Mouse (Mus musculus): Measurements from ENCODE around the gene Gm49322.

Gm49322 gene

GRCm38 (mm10) chr10:80576351-80577194 lies 29.2 kb upstream of the Gm49322 start:
- Histone ChIP-seq H3K27me3 (ENCODE audit: control insufficient read depth, insufficient read depth, low read length, poor library complexity, severe bottlenecking) (no peaks in the 10 kb centered on the region), H3K36me3 (ENCODE audit: control insufficient read depth, insufficient read depth, low read length, poor library complexity, severe bottlenecking) (no peaks in the 10 kb centered on the region)
- peak; percentile 71 for DNase-seq (ENCODE audit: low read depth, low spot score)

- peak; percentile 99 for DNase-seq (ENCODE audit: low read depth, low spot score)
- peaks cover under 1% of the 10 kb centered on the region; the same call in 1 of the 2 replicates for H3K36me3 ChIP-seq (ENCODE audit: control insufficient read depth, insufficient read depth, low read length, poor library complexity, severe bottlenecking)
- no peaks in the 10 kb centered on the region for H3K27me3 ChIP-seq (ENCODE audit: control insufficient read depth, insufficient read depth, low read length, poor library complexity, severe bottlenecking)
Observed at GRCm38 (mm10) chr10:80577195-80578130, 28.4 kb upstream of the Gm49322 start, which contains the start of gene Klf16. Gene Klf16 (minus strand): TSS chr10:80577321.

GRCm38 (mm10) chr10:80578131-80578750 lies 27.6 kb upstream of the Gm49322 start:
- DNase-seq (ENCODE audit: low read depth, low spot score), result peak; percentile 92
- Histone ChIP-seq H3K36me3 (ENCODE audit: control insufficient read depth, insufficient read depth, low read length, poor library complexity, severe bottlenecking) (peaks cover 3% of the 10 kb centered on the region), H3K27me3 (ENCODE audit: control insufficient read depth, insufficient read depth, low read length, poor library complexity, severe bottlenecking) (no peaks in the 10 kb centered on the region)

GRCm38 (mm10) chr10:80578911-80579310 lies 26.9 kb upstream of the Gm49322 start:
- H3K36me3 ChIP-seq (ENCODE audit: control insufficient read depth, insufficient read depth, low read length, poor library complexity, severe bottlenecking), result peaks cover 7% of the 10 kb centered on the region
- H3K27me3 ChIP-seq (ENCODE audit: control insufficient read depth, insufficient read depth, low read length, poor library complexity, severe bottlenecking), result no peaks in the 10 kb centered on the region
- peak; percentile 94 for DNase-seq (ENCODE audit: low read depth, low spot score)

- Histone ChIP-seq H3K36me3 (ENCODE audit: control insufficient read depth, insufficient read depth, low read length, poor library complexity, severe bottlenecking) (peaks cover 10% of the 10 kb centered on the region), H3K27me3 (ENCODE audit: control insufficient read depth, insufficient read depth, low read length, poor library complexity, severe bottlenecking) (no peaks in the 10 kb centered on the region)
- DNase-seq (ENCODE audit: low read depth, low spot score), result no peak
Observed at GRCm38 (mm10) chr10:80583047-80583446, 22.8 kb upstream of the Gm49322 start.

- no peaks in the 10 kb centered on the region for H3K27me3 ChIP-seq (ENCODE audit: control insufficient read depth, insufficient read depth, low read length, poor library complexity, severe bottlenecking)
- DNase-seq (ENCODE audit: low read depth, low spot score), result no peak
- H3K36me3 ChIP-seq (ENCODE audit: control insufficient read depth, insufficient read depth, low read length, poor library complexity, severe bottlenecking), result peaks cover 10% of the 10 kb centered on the region
Observed at GRCm38 (mm10) chr10:80584045-80584488, 21.8 kb upstream of the Gm49322 start.

- peaks cover 10% of the 10 kb centered on the region for H3K36me3 ChIP-seq (ENCODE audit: control insufficient read depth, insufficient read depth, low read length, poor library complexity, severe bottlenecking)
- H3K27me3 ChIP-seq (ENCODE audit: control insufficient read depth, insufficient read depth, low read length, poor library complexity, severe bottlenecking), result no peaks in the 10 kb centered on the region
- no peak for DNase-seq (ENCODE audit: low read depth, low spot score)
Observed at GRCm38 (mm10) chr10:80584642-80585552, 20.9 kb upstream of the Gm49322 start.

GRCm38 (mm10) chr10:80585581-80585980 lies 20.2 kb upstream of the Gm49322 start:
- Histone ChIP-seq H3K36me3 (ENCODE audit: control insufficient read depth, insufficient read depth, low read length, poor library complexity, severe bottlenecking) (peaks cover 10% of the 10 kb centered on the region), H3K27me3 (ENCODE audit: control insufficient read depth, insufficient read depth, low read length, poor library complexity, severe bottlenecking) (no peaks in the 10 kb centered on the region)
- DNase-seq (ENCODE audit: low read depth, low spot score), result no peak

GRCm38 (mm10) chr10:80586407-80587304 lies 19.2 kb upstream of the Gm49322 start:
- H3K27me3 ChIP-seq (ENCODE audit: control insufficient read depth, insufficient read depth, low read length, poor library complexity, severe bottlenecking), result no peaks in the 10 kb centered on the region
- DNase-seq (ENCODE audit: low read depth, low spot score), result no peak
- peaks cover 10% of the 10 kb centered on the region for H3K36me3 ChIP-seq (ENCODE audit: control insufficient read depth, insufficient read depth, low read length, poor library complexity, severe bottlenecking)

GRCm38 (mm10) chr10:80587305-80587657 lies 18.5 kb upstream of the Gm49322 start:
- H3K36me3 ChIP-seq (ENCODE audit: control insufficient read depth, insufficient read depth, low read length, poor library complexity, severe bottlenecking), result peaks cover 10% of the 10 kb centered on the region
- no peaks in the 10 kb centered on the region for H3K27me3 ChIP-seq (ENCODE audit: control insufficient read depth, insufficient read depth, low read length, poor library complexity, severe bottlenecking)
- DNase-seq (ENCODE audit: low read depth, low spot score), result no peak

GRCm38 (mm10) chr10:80589127-80589878 lies 16.5 kb upstream of the Gm49322 start:
- H3K36me3 ChIP-seq (ENCODE audit: control insufficient read depth, insufficient read depth, low read length, poor library complexity, severe bottlenecking), result peaks cover 3% of the 10 kb centered on the region; the same call in 1 of the 2 replicates
- DNase-seq (ENCODE audit: low read depth, low spot score), result peak; percentile 86
- H3K27me3 ChIP-seq (ENCODE audit: control insufficient read depth, insufficient read depth, low read length, poor library complexity, severe bottlenecking), result no peaks in the 10 kb centered on the region

Measured in splenic B cell, adult 2 months (primary cell).